Mouse (Mus musculus) neural tube, embryonic 14.5 days (tissue): ENCODE measurements around the gene Zrsr1. TPM values are rescaled to one million over a fixed set of nuclear protein-coding genes. Genes with fewer than 3 reads are reported as not detected.
A peak's percentile ranks its signal among the peaks of the same experiment; 100 is the strongest.

Experiments used
- ATAC-seq: fragments of 200-750 bp; cut with Nextera tagmentation; 2 replicates; pipeline ENCODE4 v1.8.0; 2017; ENCODE audit warnings: low read depth, mild to moderate bottlenecking, moderate TSS enrichment, moderate library complexity
- H3K27ac ChIP-seq: fragments of 300-500 bp; sonication (generic); 2 replicates; pipeline ENCODE4 v1.5.1; 2014; ENCODE audit warnings: low read depth, mild to moderate bottlenecking, control low read depth, low read length, moderate library complexity, mixed read lengths
- H3K27me3 ChIP-seq: fragments of 300-500 bp; sonication (generic); 2 replicates; pipeline ENCODE4 v1.6.1; 2014; ENCODE audit warnings: low read length; ENCODE audit not compliant: control insufficient read depth, insufficient read depth
- H3K36me3 ChIP-seq: fragments of 300-500 bp; sonication (generic); 2 replicates; pipeline ENCODE4 v1.6.1; 2014; ENCODE audit warnings: low read length, mixed read lengths; ENCODE audit not compliant: control insufficient read depth, insufficient read depth
- H3K4me1 ChIP-seq: fragments of 300-500 bp; sonication (generic); 2 replicates; pipeline ENCODE4 v1.6.1; 2014; ENCODE audit warnings: low read length; ENCODE audit not compliant: control insufficient read depth, insufficient read depth
- H3K4me2 ChIP-seq: fragments of 300-500 bp; sonication (generic); 2 replicates; pipeline ENCODE4 v1.6.1; 2014; ENCODE audit warnings: mild to moderate bottlenecking, low read depth, low read length, control low read depth
- H3K4me3 ChIP-seq: fragments of 300-500 bp; sonication (generic); 2 replicates; pipeline ENCODE4 v1.5.1; 2014; ENCODE audit warnings: low read depth, low read length, control low read depth, mixed read lengths
- H3K9ac ChIP-seq: fragments of 300-500 bp; sonication (generic); replicated peaks from 2 replicates; pipeline ENCODE4 v1.6.1; 2014; ENCODE audit warnings: low read depth, mild to moderate bottlenecking, control low read depth, low read length, mixed read lengths
- H3K9me3 ChIP-seq: fragments of 300-500 bp; sonication (generic); 2 replicates; pipeline ENCODE4 v1.6.1; 2016; ENCODE audit warnings: low read length; ENCODE audit not compliant: control insufficient read depth
- WGBS: fragments of 180-500 bp; shearing (Covaris S2); extraction: QIAGEN DNeasy Blood & Tissue Kit; methylation state at CpG from one replicate; pipeline ENCODE4 v1.1.7; 2014; 5-methylcytosine and 5-hydroxymethylcytosine counted together
- polyA plus RNA-seq: library from polyadenylated mRNA; unstranded; fragments of >200 nt; fragmentation: Nextera tagmentation; extraction: Ambion mirVana; gene quantifications from 2 replicates; pipeline ENCODE4 v1.2.1, GENCODE M21; 2014

Gene Zrsr1
- polyA plus RNA-seq, 1 experiment from 2014 or later = 9.8 TPM

DNA sequence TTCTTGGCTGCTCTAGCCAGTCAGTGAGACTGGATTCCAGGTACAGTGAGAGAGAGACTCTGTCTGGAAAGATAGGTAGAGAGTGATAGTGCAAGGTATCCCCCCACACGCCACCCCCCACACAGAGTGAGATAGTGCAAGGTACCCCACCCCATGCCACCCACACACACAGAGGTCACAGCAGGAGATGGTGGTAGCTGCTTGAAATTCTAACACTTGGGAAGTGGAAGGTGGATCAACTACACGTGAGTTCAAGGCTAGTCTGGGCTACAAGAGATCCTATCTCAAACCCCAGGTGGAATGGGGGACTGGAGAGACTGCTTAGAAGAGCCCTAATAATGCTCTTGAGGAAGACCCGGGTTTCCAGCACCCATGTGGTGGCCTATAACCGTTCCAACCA is 9.2 kb downstream of the Zrsr1 start:
- Histone ChIP-seq H3K27me3 (no peaks in the 10 kb centered on the region), H3K27ac (no peak overlapping the region), H3K9me3 (no peaks in the 10 kb centered on the region), H3K4me1 (peaks cover 16% of the 10 kb centered on the region), H3K4me2 (peak overlapping the region; percentile 71), H3K9ac (no peak overlapping the region), H3K4me3 (peak overlapping the region; percentile 64), H3K36me3 (peaks cover 6% of the 10 kb centered on the region; the same call in 1 of the 2 replicates)
- ATAC-seq = no peak
- WGBS = 48% methylated on average over 4 of the region's 4 CpGs

DNA sequence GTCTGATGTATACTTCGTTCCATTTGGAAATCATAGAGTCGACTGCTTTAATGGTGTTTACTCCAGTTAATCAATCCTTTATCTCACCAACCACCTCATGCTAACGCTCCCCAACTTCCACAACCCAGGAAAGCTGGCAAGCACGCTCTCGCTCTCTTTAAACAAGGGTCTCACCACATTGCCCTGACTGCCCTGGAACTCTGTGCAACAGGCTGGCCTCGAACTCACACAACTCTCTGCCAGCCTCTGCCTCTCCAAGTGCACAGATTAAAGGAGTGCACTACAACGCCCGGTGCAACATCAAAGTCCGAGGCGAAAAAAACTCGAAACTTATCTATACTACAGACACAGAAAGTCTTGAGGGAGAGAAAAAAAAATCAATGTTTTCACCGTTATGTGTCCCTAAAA is 9.7 kb downstream of the Zrsr1 start:
- 3% methylated on average over 12 of the region's 12 CpGs for WGBS

DNA sequence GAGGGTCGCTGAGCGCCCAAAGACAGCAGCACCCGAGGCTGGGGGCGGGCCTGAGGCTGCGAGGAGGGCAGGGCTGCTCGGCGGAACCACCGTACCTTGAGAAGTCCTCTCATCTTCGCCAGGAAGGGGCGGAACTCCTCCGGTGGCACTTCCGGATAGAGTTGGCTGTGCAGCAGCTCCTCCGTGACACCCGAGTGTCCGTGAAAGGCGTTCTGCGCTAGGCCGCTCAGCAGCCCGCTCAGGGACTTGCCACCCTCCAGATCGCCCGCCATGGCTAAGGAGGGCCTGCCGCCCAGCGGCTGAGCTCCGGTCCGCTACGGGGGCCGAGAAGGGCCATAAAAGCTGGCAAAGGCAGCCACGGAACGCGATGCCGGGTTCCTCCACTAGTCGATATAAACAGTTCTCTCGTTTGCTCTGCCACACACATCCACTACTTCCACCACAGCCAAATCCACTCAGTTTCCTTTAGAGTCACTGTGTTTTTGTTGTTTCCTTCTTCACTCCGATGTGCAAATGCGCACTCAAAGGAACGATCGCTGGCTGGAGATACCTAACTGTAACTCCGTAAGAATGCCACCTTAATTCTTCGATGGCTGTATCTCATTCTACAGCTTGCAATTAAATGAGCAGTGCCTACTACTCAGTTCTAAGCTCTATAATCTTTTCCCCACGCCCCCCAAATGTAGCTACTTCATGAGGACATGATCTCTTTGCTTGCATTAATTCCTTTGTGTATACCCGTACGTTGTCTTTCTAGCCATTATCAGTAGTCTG is 10.4 kb downstream of the Zrsr1 start, which contains the start of the genes Gm28048 and Commd1:
Gene Gm28048 (minus strand): TSS at position 107 of the 774 bp plus-strand sequence.
Gene Commd1 (minus strand): TSS at position 399 of the 774 bp plus-strand sequence.
- Histone ChIP-seq H3K4me2 (peak within 1 kb of the TSS; percentile 71), H3K36me3 (peaks cover 6% of the 10 kb centered on the region; the same call in 1 of the 2 replicates), H3K27ac (peak within 1 kb of the TSS; percentile 91), H3K4me1 (peaks cover 11% of the 10 kb centered on the region), H3K9ac (peak within 1 kb of the TSS; percentile 66), H3K27me3 (no peaks in the 10 kb centered on the region), H3K4me3 (peak within 1 kb of the TSS; percentile 64), H3K9me3 (no peaks in the 10 kb centered on the region)
- 4% methylated on average over 42 of the region's 42 CpGs for WGBS
- peak; percentile 94 for ATAC-seq

More for the DNA sequence above, 9.7 kb downstream of the Zrsr1 start:
- H3K9ac ChIP-seq = peak overlapping the region; percentile 66
- H3K9me3 ChIP-seq = no peaks in the 10 kb centered on the region
- peak; percentile 62 for ATAC-seq
- H3K27me3 ChIP-seq = no peaks in the 10 kb centered on the region
- H3K4me3 ChIP-seq = peak overlapping the region; percentile 64
- peaks cover 15% of the 10 kb centered on the region for H3K4me1 ChIP-seq
- peaks cover 6% of the 10 kb centered on the region; the same call in 1 of the 2 replicates for H3K36me3 ChIP-seq
- H3K4me2 ChIP-seq = peak overlapping the region; percentile 71
- peak overlapping the region; percentile 91 for H3K27ac ChIP-seq

DNA sequence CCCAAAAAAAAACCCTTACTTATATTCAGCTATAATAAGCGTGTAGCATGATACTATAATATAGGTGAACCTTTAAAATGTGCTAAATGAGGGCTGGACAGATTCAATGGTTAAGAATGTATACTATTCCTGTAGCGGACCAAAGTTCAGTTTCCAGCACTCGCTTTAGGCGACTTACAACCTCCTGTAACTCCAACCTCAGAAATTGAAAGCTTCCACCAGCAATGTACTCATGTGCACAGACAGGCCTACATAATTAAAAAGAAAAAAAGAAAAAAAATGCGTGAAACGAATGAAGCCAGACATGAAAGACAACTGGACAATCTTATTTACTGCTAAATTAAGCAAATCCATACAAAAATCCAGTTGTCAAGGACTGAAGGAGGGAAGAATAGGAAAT is 11.0 kb downstream of the Zrsr1 start:
- H3K4me2 ChIP-seq = peak overlapping the region; percentile 71; the same call in 1 of the 2 replicates
- H3K4me3 ChIP-seq = peak overlapping the region; percentile 64

DNA sequence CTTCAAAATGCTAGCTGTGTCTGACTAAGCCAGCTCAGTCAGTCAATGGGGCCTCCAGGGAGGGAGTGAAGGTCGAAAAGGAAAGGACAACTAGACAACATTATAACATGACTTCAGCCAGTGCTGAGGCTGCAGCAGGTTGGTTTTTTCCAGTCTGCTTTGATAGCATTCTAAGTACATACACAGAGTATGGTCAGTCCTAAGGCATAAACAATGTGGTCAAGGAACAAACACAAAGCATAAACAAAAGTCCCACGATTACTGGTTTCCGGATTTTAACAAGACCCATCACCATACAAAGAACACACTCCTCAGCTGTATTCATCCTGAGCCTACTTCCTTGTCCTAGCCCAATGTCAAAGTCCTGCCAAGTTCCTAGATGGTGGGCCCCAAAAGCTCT is 13.7 kb downstream of the Zrsr1 start:
- Histone ChIP-seq H3K27me3 (no peaks in the 10 kb centered on the region), H3K4me1 (peaks cover 7% of the 10 kb centered on the region), H3K4me3 (no peak overlapping the region), H3K36me3 (no peaks in the 10 kb centered on the region), H3K9ac (no peak overlapping the region), H3K4me2 (no peak overlapping the region), H3K9me3 (no peaks in the 10 kb centered on the region), H3K27ac (no peak overlapping the region)
- no peak for ATAC-seq
- 85% methylated on average over 3 of the region's 3 CpGs for WGBS

More for the DNA sequence above, 11.0 kb downstream of the Zrsr1 start:
- 78% methylated on average over 6 of the region's 6 CpGs for WGBS
- no peak overlapping the region for H3K27ac ChIP-seq
- H3K9ac ChIP-seq = no peak overlapping the region
- H3K36me3 ChIP-seq = peaks cover 5% of the 10 kb centered on the region; the same call in 1 of the 2 replicates
- no peaks in the 10 kb centered on the region for H3K9me3 ChIP-seq
- no peak for ATAC-seq
- peaks cover 10% of the 10 kb centered on the region for H3K4me1 ChIP-seq
- H3K27me3 ChIP-seq = no peaks in the 10 kb centered on the region

DNA sequence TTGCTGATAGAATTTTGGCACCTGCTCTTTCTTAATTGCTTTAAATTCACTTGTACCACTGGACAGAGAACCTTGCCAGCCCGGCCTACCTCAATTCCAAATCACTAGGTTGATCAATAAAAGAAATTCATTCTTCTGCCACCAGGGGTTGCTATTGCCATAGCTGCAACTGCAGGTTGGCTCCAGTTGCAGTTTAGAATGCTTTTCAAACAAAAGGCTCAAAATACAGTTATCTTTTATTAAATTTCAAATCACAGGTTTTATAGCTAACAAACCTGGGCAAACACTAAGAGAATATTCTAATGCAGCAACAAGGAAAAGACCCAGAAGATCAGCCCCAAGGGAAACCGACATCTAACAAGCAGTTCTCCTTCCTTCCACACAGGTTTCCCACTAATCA is 15.6 kb downstream of the Zrsr1 start:
- Histone ChIP-seq H3K27ac (no peak overlapping the region), H3K9me3 (no peaks in the 10 kb centered on the region), H3K4me2 (no peak overlapping the region), H3K9ac (no peak overlapping the region), H3K36me3 (no peaks in the 10 kb centered on the region), H3K27me3 (peaks cover 3% of the 10 kb centered on the region; the same call in 1 of the 2 replicates), H3K4me1 (peaks cover 11% of the 10 kb centered on the region), H3K4me3 (no peak overlapping the region)
- ATAC-seq = no peak
- WGBS = 49% methylated on average over 2 of the region's 2 CpGs

DNA sequence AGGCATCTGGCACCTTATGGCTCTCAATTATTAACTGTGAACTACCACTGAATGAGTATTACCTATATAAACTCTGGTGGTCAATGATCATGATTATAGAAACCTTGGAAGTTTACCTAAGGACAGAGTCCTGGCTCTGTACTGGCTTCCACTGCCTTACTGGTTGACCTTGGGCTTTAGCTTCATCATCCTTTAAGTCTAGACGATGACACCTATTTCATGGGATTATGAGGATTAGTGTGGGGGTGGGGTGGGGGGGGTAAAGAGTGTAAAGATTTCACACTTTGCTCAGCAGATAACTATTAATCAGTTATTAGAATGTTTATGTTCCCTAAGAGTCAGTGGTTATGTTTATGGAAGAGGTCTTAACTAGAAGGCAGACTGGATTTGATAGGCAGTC is 18.0 kb downstream of the Zrsr1 start:
- Histone ChIP-seq H3K4me1 (peaks cover 11% of the 10 kb centered on the region), H3K9me3 (no peaks in the 10 kb centered on the region), H3K9ac (peak overlapping the region; percentile 90; the same call in 1 of the 2 replicates), H3K4me3 (peak overlapping the region; percentile 91), H3K27ac (peak overlapping the region; percentile 92), H3K27me3 (peaks cover 3% of the 10 kb centered on the region; the same call in 1 of the 2 replicates), H3K36me3 (peaks cover 11% of the 10 kb centered on the region), H3K4me2 (peak overlapping the region; percentile 83)
- peak; percentile 1; the same call in 1 of the 2 replicates for ATAC-seq
- WGBS = 59% methylated on average over 1 of the region's 1 CpGs

DNA sequence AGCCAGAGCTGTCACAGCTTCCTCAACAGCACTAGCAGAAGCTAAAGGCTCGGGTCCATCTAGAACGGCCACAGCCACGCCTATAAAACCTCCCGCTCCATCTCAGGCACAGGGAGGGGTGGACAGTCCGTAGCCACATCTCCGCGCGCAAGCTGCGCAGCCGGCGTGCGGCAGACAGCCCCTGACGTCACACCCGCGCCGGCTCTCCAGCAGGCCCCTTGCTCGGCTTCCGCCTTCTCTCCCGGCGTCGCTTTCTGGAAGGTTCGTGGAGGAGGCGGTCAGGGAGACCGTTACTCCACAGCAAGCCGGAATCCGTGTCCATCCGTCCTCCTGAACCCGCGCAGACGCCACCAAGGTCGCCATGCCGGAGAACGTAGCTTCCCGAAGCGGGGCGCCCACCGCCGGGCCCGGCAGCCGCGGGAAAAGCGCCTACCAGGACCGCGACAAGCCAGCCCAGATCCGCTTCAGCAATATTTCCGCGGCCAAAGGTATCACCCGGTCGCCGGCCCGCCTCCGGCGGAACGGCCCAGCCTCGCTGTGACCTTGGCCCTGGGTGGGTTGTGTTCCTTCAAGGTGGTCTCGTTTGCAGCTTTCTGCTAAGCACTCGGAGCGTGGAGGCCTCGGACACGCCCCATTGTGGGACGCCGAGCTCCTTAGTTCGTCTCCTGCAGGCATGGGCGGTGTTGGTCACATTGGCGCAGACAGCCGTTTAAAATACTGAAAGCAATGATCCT is 18.8 kb downstream of the Zrsr1 start, which contains the start of gene Cct4:
Gene Cct4 (plus strand): TSS at position 127 of the 734 bp plus-strand sequence.
- peak; percentile 99 for ATAC-seq
- Histone ChIP-seq H3K9me3 (no peaks in the 10 kb centered on the region), H3K9ac (peak within 1 kb of the TSS; percentile 90), H3K36me3 (peaks cover 17% of the 10 kb centered on the region), H3K4me1 (peaks cover 11% of the 10 kb centered on the region), H3K27ac (peak within 1 kb of the TSS; percentile 92), H3K27me3 (peaks cover 3% of the 10 kb centered on the region; the same call in 1 of the 2 replicates), H3K4me2 (peak within 1 kb of the TSS; percentile 83), H3K4me3 (peak within 1 kb of the TSS; percentile 91)
- under 1% methylated on average over 66 of the region's 66 CpGs for WGBS
